Mouse (Mus musculus): ENCODE results near the gene Cd274. TPM values are rescaled to one million over a fixed set of nuclear protein-coding genes. Genes with fewer than 3 reads are reported as not detected.

Gene Cd274
- polyA plus RNA-seq, 1 experiment from 2014 or later: 0.93 TPM

GRCm38 (mm10) chr19:29370545-29371283, 3.5 kb downstream of the Cd274 start:
- Histone ChIP-seq H3K9ac (ENCODE audit: low read depth, low read length) (no peak overlapping the region), H3K9me3 (replicated peaks; ENCODE audit: control insufficient read depth, low read length, poor library complexity, severe bottlenecking) (no peaks in the 10 kb centered on the region), H3K36me3 (ENCODE audit: control insufficient read depth, insufficient read depth, low read length) (no peaks in the 10 kb centered on the region), H3K4me1 (ENCODE audit: control insufficient read depth, insufficient read depth, low read length) (peaks cover 10% of the 10 kb centered on the region; the same call in 1 of the 2 replicates), H3K4me3 (ENCODE audit: low read depth, low read length) (no peak overlapping the region), H3K27ac (ENCODE audit: low read length) (no peak overlapping the region), H3K4me2 (ENCODE audit: low read length) (no peak overlapping the region), H3K27me3 (ENCODE audit: control insufficient read depth, insufficient read depth, low read depth, low read length) (no peaks in the 10 kb centered on the region)
- no peak for ATAC-seq
- WGBS: 88% methylated on average over 7 of the region's 7 CpGs

DNA sequence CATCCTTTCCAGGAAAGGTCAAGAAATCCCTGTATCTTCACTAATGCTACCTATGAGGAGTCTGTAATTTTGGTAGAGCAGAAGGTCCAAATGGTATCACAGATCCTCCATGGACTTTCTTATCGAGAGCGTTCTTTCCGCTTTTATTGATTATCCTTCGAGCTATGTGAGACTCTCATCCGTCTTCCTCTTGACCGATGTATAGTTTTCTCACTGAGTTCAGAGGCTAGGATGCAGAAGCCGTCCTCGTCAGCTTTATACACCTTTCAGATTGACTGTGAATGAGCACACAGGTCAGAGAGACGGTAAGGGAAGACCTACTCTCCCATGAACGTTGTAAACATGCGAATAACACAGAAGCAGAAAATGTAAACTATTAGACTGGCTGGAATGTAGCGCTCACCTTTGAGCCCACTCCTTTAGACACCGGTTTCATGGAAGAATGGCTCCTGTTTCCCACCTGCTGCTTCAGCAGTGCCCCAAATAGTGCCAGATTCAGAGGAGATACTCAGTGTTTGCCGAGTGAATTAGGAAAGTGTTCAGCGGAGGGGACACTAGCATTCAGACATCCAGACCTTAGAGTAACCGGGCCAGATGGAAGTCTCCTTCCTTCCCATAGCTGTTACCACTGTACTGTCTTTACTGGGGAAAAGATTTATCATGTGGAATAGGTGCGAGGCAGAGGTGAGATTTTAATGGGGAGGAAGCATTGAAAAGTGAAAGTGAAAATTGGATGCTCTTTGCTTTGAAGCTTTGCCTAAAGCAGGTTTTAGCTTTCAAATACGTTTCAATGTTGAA, 4.2 kb downstream of the Cd274 start:
- Histone ChIP-seq H3K27me3 (ENCODE audit: control insufficient read depth, insufficient read depth, low read depth, low read length) (no peaks in the 10 kb centered on the region), H3K4me3 (ENCODE audit: low read depth, low read length) (no peak overlapping the region), H3K4me2 (ENCODE audit: low read length) (no peak overlapping the region), H3K36me3 (ENCODE audit: control insufficient read depth, insufficient read depth, low read length) (no peaks in the 10 kb centered on the region), H3K27ac (ENCODE audit: low read length) (no peak overlapping the region), H3K4me1 (ENCODE audit: control insufficient read depth, insufficient read depth, low read length) (peaks cover 10% of the 10 kb centered on the region; the same call in 1 of the 2 replicates), H3K9me3 (replicated peaks; ENCODE audit: control insufficient read depth, low read length, poor library complexity, severe bottlenecking) (no peaks in the 10 kb centered on the region), H3K9ac (ENCODE audit: low read depth, low read length) (no peak overlapping the region)
- 84% methylated on average over 18 of the region's 18 CpGs for WGBS
- no peak for ATAC-seq

DNA sequence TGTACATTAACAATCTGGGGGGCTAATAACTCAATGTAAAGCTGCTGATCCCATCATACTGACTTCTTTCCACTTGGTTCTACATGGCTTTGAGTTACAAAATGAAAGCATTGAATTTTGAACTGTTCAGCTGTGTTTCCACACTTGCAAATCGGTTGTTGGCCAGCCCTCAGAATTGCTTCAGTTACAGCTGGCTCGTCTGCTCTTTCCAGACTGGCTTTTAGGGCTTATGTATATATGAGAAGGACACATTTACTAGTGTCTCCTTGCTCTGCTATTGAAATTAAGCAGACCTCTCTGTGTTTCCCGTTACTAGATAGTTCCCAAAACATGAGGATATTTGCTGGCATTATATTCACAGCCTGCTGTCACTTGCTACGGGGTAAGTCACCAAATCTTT, 4.9 kb downstream of the Cd274 start:
- Histone ChIP-seq H3K9me3 (replicated peaks; ENCODE audit: control insufficient read depth, low read length, poor library complexity, severe bottlenecking) (no peaks in the 10 kb centered on the region), H3K4me1 (ENCODE audit: control insufficient read depth, insufficient read depth, low read length) (peaks cover 7% of the 10 kb centered on the region; the same call in 1 of the 2 replicates), H3K27me3 (ENCODE audit: control insufficient read depth, insufficient read depth, low read depth, low read length) (no peaks in the 10 kb centered on the region), H3K4me3 (ENCODE audit: low read depth, low read length) (no peak overlapping the region), H3K9ac (ENCODE audit: low read depth, low read length) (no peak overlapping the region), H3K27ac (ENCODE audit: low read length) (no peak overlapping the region), H3K36me3 (ENCODE audit: control insufficient read depth, insufficient read depth, low read length) (no peaks in the 10 kb centered on the region), H3K4me2 (ENCODE audit: low read length) (no peak overlapping the region)
- 77% methylated on average over 4 of the region's 4 CpGs for WGBS
- no peak for ATAC-seq

- Histone ChIP-seq H3K36me3 (ENCODE audit: control insufficient read depth, insufficient read depth, low read length) (no peaks in the 10 kb centered on the region), H3K9ac (ENCODE audit: low read depth, low read length) (no peak overlapping the region), H3K27ac (ENCODE audit: low read length) (no peak overlapping the region), H3K27me3 (ENCODE audit: control insufficient read depth, insufficient read depth, low read depth, low read length) (no peaks in the 10 kb centered on the region), H3K9me3 (replicated peaks; ENCODE audit: control insufficient read depth, low read length, poor library complexity, severe bottlenecking) (no peaks in the 10 kb centered on the region), H3K4me2 (ENCODE audit: low read length) (no peak overlapping the region), H3K4me3 (ENCODE audit: low read depth, low read length) (no peak overlapping the region), H3K4me1 (ENCODE audit: control insufficient read depth, insufficient read depth, low read length) (peaks cover 3% of the 10 kb centered on the region; the same call in 1 of the 2 replicates)
- WGBS: 90% methylated on average over 3 of the region's 3 CpGs
- no peak for ATAC-seq
Observed at GRCm38 (mm10) chr19:29372621-29373020, 5.4 kb downstream of the Cd274 start.

DNA sequence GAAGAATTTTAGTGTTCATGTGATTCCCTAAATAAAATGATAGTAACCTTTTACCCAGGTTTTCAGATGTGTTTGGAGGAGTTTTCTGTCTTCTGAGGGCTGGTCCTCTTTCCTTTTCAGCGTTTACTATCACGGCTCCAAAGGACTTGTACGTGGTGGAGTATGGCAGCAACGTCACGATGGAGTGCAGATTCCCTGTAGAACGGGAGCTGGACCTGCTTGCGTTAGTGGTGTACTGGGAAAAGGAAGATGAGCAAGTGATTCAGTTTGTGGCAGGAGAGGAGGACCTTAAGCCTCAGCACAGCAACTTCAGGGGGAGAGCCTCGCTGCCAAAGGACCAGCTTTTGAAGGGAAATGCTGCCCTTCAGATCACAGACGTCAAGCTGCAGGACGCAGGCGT, 6.2 kb downstream of the Cd274 start:
- WGBS: 36% methylated on average over 11 of the region's 11 CpGs
- H3K4me1 ChIP-seq (ENCODE audit: control insufficient read depth, insufficient read depth, low read length): peaks cover 3% of the 10 kb centered on the region; the same call in 1 of the 2 replicates
- no peaks in the 10 kb centered on the region for H3K27me3 ChIP-seq (ENCODE audit: control insufficient read depth, insufficient read depth, low read depth, low read length)
- no peak for ATAC-seq
- peak overlapping the region; percentile 51 for H3K4me2 ChIP-seq (ENCODE audit: low read length)
- H3K4me3 ChIP-seq (ENCODE audit: low read depth, low read length): peak overlapping the region; percentile 29
- H3K36me3 ChIP-seq (ENCODE audit: control insufficient read depth, insufficient read depth, low read length): no peaks in the 10 kb centered on the region
- H3K27ac ChIP-seq (ENCODE audit: low read length): no peak overlapping the region
- no peaks in the 10 kb centered on the region for H3K9me3 ChIP-seq (replicated peaks; ENCODE audit: control insufficient read depth, low read length, poor library complexity, severe bottlenecking)
- peak overlapping the region; percentile 38; the same call in 1 of the 2 replicates for H3K9ac ChIP-seq (ENCODE audit: low read depth, low read length)

DNA sequence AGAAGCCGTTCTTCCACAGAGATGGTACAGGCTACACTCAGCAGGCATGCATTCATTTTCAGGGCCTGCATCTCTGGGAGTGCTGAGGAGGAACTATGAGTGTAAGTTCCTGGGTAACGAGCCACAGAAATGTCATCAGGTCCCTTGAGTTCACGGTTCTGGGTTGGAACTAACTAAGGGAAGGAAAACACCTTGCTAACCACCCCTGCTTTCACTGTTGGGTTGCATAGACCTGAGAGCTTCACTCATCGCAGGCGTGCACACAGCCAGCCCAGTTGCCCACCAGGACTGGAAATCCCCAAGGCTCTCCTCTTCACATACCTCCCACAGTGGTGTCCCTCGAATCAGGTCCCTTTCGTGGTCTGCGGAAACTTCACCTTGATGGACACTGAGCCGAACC, 7.7 kb downstream of the Cd274 start:
- WGBS: 90% methylated on average over 9 of the region's 9 CpGs
- H3K4me1 ChIP-seq (ENCODE audit: control insufficient read depth, insufficient read depth, low read length): peaks cover 3% of the 10 kb centered on the region; the same call in 1 of the 2 replicates

GRCm38 (mm10) chr19:29376382-29376781, 9.1 kb downstream of the Cd274 start:
- peaks cover 3% of the 10 kb centered on the region; the same call in 1 of the 2 replicates for H3K4me1 ChIP-seq (ENCODE audit: control insufficient read depth, insufficient read depth, low read length)
- H3K4me3 ChIP-seq (ENCODE audit: low read depth, low read length): no peak overlapping the region
- no peaks in the 10 kb centered on the region for H3K9me3 ChIP-seq (replicated peaks; ENCODE audit: control insufficient read depth, low read length, poor library complexity, severe bottlenecking)
- no peak for ATAC-seq
- no peak overlapping the region for H3K27ac ChIP-seq (ENCODE audit: low read length)
- H3K36me3 ChIP-seq (ENCODE audit: control insufficient read depth, insufficient read depth, low read length): no peaks in the 10 kb centered on the region
- H3K27me3 ChIP-seq (ENCODE audit: control insufficient read depth, insufficient read depth, low read depth, low read length): no peaks in the 10 kb centered on the region
- H3K9ac ChIP-seq (ENCODE audit: low read depth, low read length): no peak overlapping the region
- WGBS: 79% methylated on average over 3 of the region's 3 CpGs
- no peak overlapping the region for H3K4me2 ChIP-seq (ENCODE audit: low read length)

More for the DNA sequence above, 7.7 kb downstream of the Cd274 start:
- Histone ChIP-seq H3K4me2 (ENCODE audit: low read length) (no peak overlapping the region), H3K9me3 (replicated peaks; ENCODE audit: control insufficient read depth, low read length, poor library complexity, severe bottlenecking) (no peaks in the 10 kb centered on the region), H3K36me3 (ENCODE audit: control insufficient read depth, insufficient read depth, low read length) (no peaks in the 10 kb centered on the region), H3K27me3 (ENCODE audit: control insufficient read depth, insufficient read depth, low read depth, low read length) (no peaks in the 10 kb centered on the region), H3K9ac (ENCODE audit: low read depth, low read length) (no peak overlapping the region), H3K27ac (ENCODE audit: low read length) (no peak overlapping the region), H3K4me3 (ENCODE audit: low read depth, low read length) (no peak overlapping the region)
- no peak for ATAC-seq

- Histone ChIP-seq H3K9me3 (replicated peaks; ENCODE audit: control insufficient read depth, low read length, poor library complexity, severe bottlenecking) (no peaks in the 10 kb centered on the region), H3K27me3 (ENCODE audit: control insufficient read depth, insufficient read depth, low read depth, low read length) (no peaks in the 10 kb centered on the region), H3K36me3 (ENCODE audit: control insufficient read depth, insufficient read depth, low read length) (no peaks in the 10 kb centered on the region), H3K4me1 (ENCODE audit: control insufficient read depth, insufficient read depth, low read length) (no peaks in the 10 kb centered on the region), H3K9ac (ENCODE audit: low read depth, low read length) (no peak overlapping the region), H3K4me3 (ENCODE audit: low read depth, low read length) (no peak overlapping the region), H3K27ac (ENCODE audit: low read length) (no peak overlapping the region), H3K4me2 (ENCODE audit: low read length) (no peak overlapping the region)
- no peak for ATAC-seq
- 93% methylated on average over 14 of the region's 14 CpGs for WGBS
Observed at GRCm38 (mm10) chr19:29379839-29380603, 12.8 kb downstream of the Cd274 start.

All from midbrain, embryonic 16.5 days (tissue).